Mouse (Mus musculus): Measurements from ENCODE around the gene Isg20. TPM values are rescaled to one million over a fixed set of nuclear protein-coding genes. Genes with fewer than 3 reads are reported as not detected.

The Isg20 gene
- polyA plus RNA-seq, 1 experiment from 2014 or later = 2.8 TPM

- TF ChIP-seq CTCF (IDR thresholded peaks at IDR 0.05; ENCODE audit: low read depth) = no peak
- Histone ChIP-seq H3K4me2 (no peak overlapping the region), H3K27ac (ENCODE audit: low read depth) (no peak overlapping the region), H3K27me3 (ENCODE audit: insufficient read depth, low read length) (no peaks in the 10 kb centered on the region), H3K4me1 (ENCODE audit: insufficient read depth) (no peaks in the 10 kb centered on the region; the same call in 1 of the 2 replicates), H3K9me3 (ENCODE audit: low read depth, low read length) (no peaks in the 10 kb centered on the region), H3K4me3 (ENCODE audit: low read depth, low read length) (no peak overlapping the region), H3K9ac (no peak overlapping the region), H3K36me3 (ENCODE audit: insufficient read depth) (no peaks in the 10 kb centered on the region)
- no peak for DNase-seq
- 73% methylated on average over 9 of the region's 9 CpGs for whole genome bisulfite sequencing
- ATAC-seq (ENCODE audit: insufficient read depth) = no peak
Observed at GRCm38 (mm10) chr7:78926156-78926555, 12.9 kb downstream of the Isg20 start.

DNA sequence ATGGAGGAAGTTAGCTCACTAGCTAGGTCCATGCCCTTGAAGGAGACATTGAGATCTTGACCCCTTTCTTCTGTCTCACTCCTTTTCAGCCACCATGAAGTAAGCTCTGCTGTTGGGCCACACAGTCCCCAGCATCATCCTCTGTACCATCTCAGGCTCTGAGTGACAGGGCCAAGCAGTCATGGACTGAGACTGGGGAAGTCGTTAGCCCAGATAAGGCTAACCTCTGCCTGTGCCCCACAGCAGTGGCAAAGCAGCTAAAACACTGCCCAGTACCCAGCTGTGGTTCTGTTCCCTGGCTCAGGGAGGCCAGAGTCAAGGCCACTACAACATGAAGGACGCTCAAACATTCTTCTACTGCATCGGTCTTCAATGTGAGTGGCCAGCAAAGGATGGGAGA lies 14.0 kb downstream of the Isg20 start:
- Histone ChIP-seq H3K36me3 (ENCODE audit: insufficient read depth) (no peaks in the 10 kb centered on the region), H3K9me3 (ENCODE audit: low read depth, low read length) (no peaks in the 10 kb centered on the region), H3K4me3 (ENCODE audit: low read depth, low read length) (no peak overlapping the region), H3K9ac (no peak overlapping the region), H3K27me3 (ENCODE audit: insufficient read depth, low read length) (no peaks in the 10 kb centered on the region), H3K4me2 (no peak overlapping the region), H3K4me1 (ENCODE audit: insufficient read depth) (no peaks in the 10 kb centered on the region; the same call in 1 of the 2 replicates), H3K27ac (ENCODE audit: low read depth) (no peak overlapping the region)
- ATAC-seq (ENCODE audit: insufficient read depth) (no peak), DNase-seq (no peak)
- 72% methylated on average over 3 of the region's 3 CpGs for WGBS
- no peak for TF ChIP-seq CTCF (IDR thresholded peaks at IDR 0.05; ENCODE audit: low read depth)

- no peak overlapping the region for H3K4me3 ChIP-seq (ENCODE audit: low read depth, low read length)
- no peaks in the 10 kb centered on the region for H3K9me3 ChIP-seq (ENCODE audit: low read depth, low read length)
- H3K4me1 ChIP-seq (ENCODE audit: insufficient read depth) = no peaks in the 10 kb centered on the region
- ATAC-seq (ENCODE audit: insufficient read depth) (no peak), DNase-seq (no peak)
- H3K27me3 ChIP-seq (ENCODE audit: insufficient read depth, low read length) = no peaks in the 10 kb centered on the region
- no peaks in the 10 kb centered on the region for H3K36me3 ChIP-seq (ENCODE audit: insufficient read depth)
- no peak for TF ChIP-seq CTCF (IDR thresholded peaks at IDR 0.05; ENCODE audit: low read depth)
- 61% methylated on average over 19 of the region's 19 CpGs for WGBS
- H3K4me2 ChIP-seq = no peak overlapping the region
- no peak overlapping the region for H3K27ac ChIP-seq (ENCODE audit: low read depth)
- H3K9ac ChIP-seq = no peak overlapping the region
Observed at GRCm38 (mm10) chr7:78938957-78939602, 25.9 kb downstream of the Isg20 start.

DNA sequence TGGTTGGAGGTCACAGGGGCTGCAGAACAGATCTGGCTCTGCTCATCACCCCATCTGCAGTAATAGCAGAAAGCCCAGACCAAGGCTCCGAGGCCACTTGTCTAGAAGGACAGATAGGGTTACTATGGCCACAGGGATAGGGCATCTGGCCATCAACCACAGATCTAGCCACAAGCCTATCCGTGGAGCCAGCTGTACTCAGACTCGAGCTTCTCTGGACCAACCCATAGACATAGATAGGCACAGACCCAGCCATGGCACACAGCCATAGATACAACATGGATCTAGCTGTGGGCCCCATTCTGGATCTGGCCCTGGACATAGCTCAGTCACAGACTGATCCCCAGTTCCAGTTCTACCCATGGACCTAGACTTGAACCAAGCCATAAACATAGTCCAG lies 27.7 kb downstream of the Isg20 start:
- H3K27me3 ChIP-seq (ENCODE audit: insufficient read depth, low read length) = no peaks in the 10 kb centered on the region
- H3K4me1 ChIP-seq (ENCODE audit: insufficient read depth) = no peaks in the 10 kb centered on the region
- H3K4me3 ChIP-seq (ENCODE audit: low read depth, low read length) = no peak overlapping the region
- no peaks in the 10 kb centered on the region for H3K9me3 ChIP-seq (ENCODE audit: low read depth, low read length)
- H3K36me3 ChIP-seq (ENCODE audit: insufficient read depth) = no peaks in the 10 kb centered on the region
- H3K27ac ChIP-seq (ENCODE audit: low read depth) = no peak overlapping the region
- H3K4me2 ChIP-seq = no peak overlapping the region
- DNase-seq (no peak), ATAC-seq (ENCODE audit: insufficient read depth) (no peak)
- WGBS = 80% methylated on average over 3 of the region's 3 CpGs
- no peak for TF ChIP-seq CTCF (IDR thresholded peaks at IDR 0.05; ENCODE audit: low read depth)
- no peak overlapping the region for H3K9ac ChIP-seq

DNA sequence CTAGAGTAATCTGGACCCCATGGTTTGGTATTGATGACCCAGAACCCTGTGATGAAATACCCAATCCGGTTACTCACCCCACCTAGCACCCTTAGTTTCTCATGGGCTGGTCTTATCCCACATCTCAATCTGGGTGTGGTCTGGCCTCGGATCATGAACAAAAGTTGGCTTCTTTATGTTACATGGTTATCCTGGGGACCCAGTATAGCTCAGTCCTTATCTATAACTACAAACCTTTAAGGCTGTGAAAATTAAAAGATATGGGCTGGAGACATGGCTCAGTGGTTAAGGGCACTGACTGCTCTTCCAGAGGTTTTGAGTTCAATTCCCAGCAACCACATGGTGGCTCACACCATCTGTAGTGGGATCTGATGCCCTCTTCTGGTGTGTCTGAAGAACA lies 29.3 kb downstream of the Isg20 start:
- no peak for ATAC-seq (ENCODE audit: insufficient read depth)
- WGBS = 82% methylated on average over 2 of the region's 2 CpGs
- H3K27ac ChIP-seq (ENCODE audit: low read depth) = no peak overlapping the region
- no peak for DNase-seq
- H3K4me3 ChIP-seq (ENCODE audit: low read depth, low read length) = no peak overlapping the region
- no peaks in the 10 kb centered on the region for H3K4me1 ChIP-seq (ENCODE audit: insufficient read depth)
- H3K27me3 ChIP-seq (ENCODE audit: insufficient read depth, low read length) = no peaks in the 10 kb centered on the region
- TF ChIP-seq CTCF (IDR thresholded peaks at IDR 0.05; ENCODE audit: low read depth) = no peak
- H3K4me2 ChIP-seq = no peak overlapping the region
- H3K9ac ChIP-seq = no peak overlapping the region
- no peaks in the 10 kb centered on the region for H3K36me3 ChIP-seq (ENCODE audit: insufficient read depth)
- H3K9me3 ChIP-seq (ENCODE audit: low read depth, low read length) = no peaks in the 10 kb centered on the region

DNA sequence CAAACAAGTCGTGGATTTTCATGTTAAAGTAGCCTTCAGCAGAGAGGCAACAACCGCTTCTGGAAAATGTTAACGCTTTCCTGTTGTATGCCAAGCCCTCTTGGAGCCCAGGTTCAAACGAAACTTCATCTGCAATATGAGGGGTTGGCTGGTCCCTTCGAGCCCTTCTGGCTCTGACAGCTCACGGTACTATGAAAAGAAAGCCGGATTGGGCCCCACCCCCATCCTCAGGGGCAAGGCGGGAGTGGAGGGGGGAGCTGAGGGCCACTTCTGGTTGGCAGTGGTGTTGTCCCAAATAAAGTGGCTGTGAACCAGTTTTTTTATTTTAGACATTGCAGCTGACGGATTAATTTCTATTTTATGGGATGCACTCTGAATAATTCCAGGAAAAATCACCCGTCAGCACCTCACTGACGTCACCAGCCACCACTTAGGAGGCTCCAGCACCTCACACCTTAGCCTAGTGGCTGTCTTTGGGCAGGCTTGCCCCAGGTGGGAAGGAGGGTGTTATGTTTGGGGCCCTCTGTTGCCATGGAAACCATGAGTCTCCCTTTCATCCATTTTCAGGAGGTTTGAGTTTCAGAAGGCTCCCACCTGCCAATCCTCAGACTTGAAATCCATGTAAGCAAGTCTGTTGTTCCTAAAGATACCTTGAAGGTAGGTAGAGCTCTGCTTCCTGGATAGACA lies 40.8 kb downstream of the Isg20 start:
- no peak for TF ChIP-seq CTCF (IDR thresholded peaks at IDR 0.05; ENCODE audit: low read depth)

GRCm38 (mm10) chr7:78954619-78955018 lies 41.4 kb downstream of the Isg20 start:
- H3K9me3 ChIP-seq (ENCODE audit: low read depth, low read length) = no peaks in the 10 kb centered on the region
- no peak for DNase-seq
- H3K4me2 ChIP-seq = no peak overlapping the region
- H3K4me1 ChIP-seq (ENCODE audit: insufficient read depth) = no peaks in the 10 kb centered on the region
- H3K27ac ChIP-seq (ENCODE audit: low read depth) = no peak overlapping the region
- TF ChIP-seq CTCF (IDR thresholded peaks at IDR 0.05; ENCODE audit: low read depth) = no peak
- H3K36me3 ChIP-seq (ENCODE audit: insufficient read depth) = no peaks in the 10 kb centered on the region
- 72% methylated on average over 6 of the region's 6 CpGs for WGBS
- H3K27me3 ChIP-seq (ENCODE audit: insufficient read depth, low read length) = no peaks in the 10 kb centered on the region
- H3K4me3 ChIP-seq (ENCODE audit: low read depth, low read length) = no peak overlapping the region
- no peak; the same call in 1 of the 2 replicates for ATAC-seq (ENCODE audit: insufficient read depth)
- H3K9ac ChIP-seq = no peak overlapping the region

More for the DNA sequence above, 40.8 kb downstream of the Isg20 start:
- H3K27me3 ChIP-seq (ENCODE audit: insufficient read depth, low read length) = no peaks in the 10 kb centered on the region
- H3K36me3 ChIP-seq (ENCODE audit: insufficient read depth) = no peaks in the 10 kb centered on the region
- 21% methylated on average over 11 of the region's 11 CpGs for WGBS
- ATAC-seq (ENCODE audit: insufficient read depth) = no peak
- H3K27ac ChIP-seq (ENCODE audit: low read depth) = no peak overlapping the region
- H3K4me1 ChIP-seq (ENCODE audit: insufficient read depth) = no peaks in the 10 kb centered on the region
- H3K4me3 ChIP-seq (ENCODE audit: low read depth, low read length) = no peak overlapping the region
- peak; percentile 21 for DNase-seq
- peak overlapping the region; percentile 43 for H3K4me2 ChIP-seq
- H3K9me3 ChIP-seq (ENCODE audit: low read depth, low read length) = no peaks in the 10 kb centered on the region
- no peak overlapping the region for H3K9ac ChIP-seq
